Mouse (Mus musculus) ES-E14 (cell line): ENCODE data around the gene Psmb3.

Experiments
- CHD2 ChIP-seq: IDR thresholded peaks from 2 replicates; pipeline ENCODE4 v1.6.1; 2014; ENCODE audit warnings: mild to moderate bottlenecking, low read depth, low read length, inconsistent platforms
- MAFK ChIP-seq: IDR thresholded peaks from 2 replicates; pipeline ENCODE4 v1.6.1; 2014; ENCODE audit warnings: mild to moderate bottlenecking, low read depth, low read length, inconsistent platforms; ENCODE audit not compliant: insufficient read depth
- ZC3H11A ChIP-seq: IDR thresholded peaks from 2 replicates; pipeline ENCODE4 v1.6.1; 2012; ENCODE audit warnings: low read depth, mild to moderate bottlenecking, inconsistent platforms, low read length, borderline replicate concordance
- ZNF384 ChIP-seq: IDR thresholded peaks from 2 replicates; pipeline ENCODE4 v1.6.1; 2012; ENCODE audit warnings: low read depth, low read length, inconsistent platforms

DNA sequence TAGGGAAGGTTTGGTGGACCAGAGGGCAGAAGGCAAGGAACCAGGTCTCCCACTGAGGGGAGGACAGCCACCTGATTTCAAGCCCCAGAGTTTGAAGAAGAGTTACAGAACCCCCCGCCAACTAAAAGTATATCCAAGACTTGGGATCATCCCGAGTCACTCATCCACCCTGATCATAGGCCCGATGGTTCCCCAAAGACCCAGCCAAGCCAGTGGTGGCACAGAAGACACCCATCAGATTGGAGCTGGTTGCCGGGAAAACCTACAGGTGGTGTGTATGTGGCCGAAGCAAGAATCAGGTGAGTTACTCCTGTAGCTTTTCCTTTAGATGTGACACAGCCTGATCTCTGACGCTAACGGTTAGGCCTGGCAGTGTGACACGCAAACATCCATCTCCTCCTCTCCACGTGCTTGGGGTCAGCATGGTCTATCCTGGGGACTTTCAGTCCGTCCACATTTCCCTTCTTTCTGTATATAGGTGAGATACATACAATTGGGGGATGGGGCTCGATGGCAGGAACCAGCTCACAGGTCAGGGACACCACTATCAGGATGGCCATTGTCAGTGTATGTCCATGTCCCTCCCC lies 16.8 kb upstream of the Psmb3 start:
- TF ChIP-seq ZC3H11A (no peak), MAFK (no peak), ZNF384 (no peak), CHD2 (no peak)
